Mouse (Mus musculus) megakaryocyte, embryonic 14.5 days (primary cell): ENCODE measurements at regions not wholly inside any gene's neighbourhood (a gene's known extent, or its start where the extent isn't known, plus 50 kb on each side); places are given as distances from the start of the nearest gene placed in this dataset.

Experiments used
- FLI1 ChIP-seq: IDR thresholded peaks from 2 replicates; pipeline ENCODE4 v1.6.1; 2012; ENCODE audit warnings: low read length, inconsistent platforms, mixed read lengths
- GATA1 ChIP-seq: IDR thresholded peaks from 3 replicates; pipeline ENCODE4 v1.6.1; 2012; ENCODE audit warnings: mixed read lengths, low read length, inconsistent platforms, borderline replicate concordance

- TF ChIP-seq GATA1 (no peak), FLI1 (no peak)
Measured at GRCm38 (mm10) chr12:118781978-118782377, 64.2 kb upstream of the Sp8 start.
